Mouse (Mus musculus) embryonic facial prominence, embryonic 11.5 days (tissue): Measurements from ENCODE around the gene Rpl7l1. TPM values are rescaled to one million over a fixed set of nuclear protein-coding genes. Genes with fewer than 3 reads are reported as not detected.

Experiments used
- polyA plus RNA-seq: library from polyadenylated mRNA; unstranded; fragments of >200 nt; fragmentation: Nextera tagmentation; extraction: Ambion mirVana; gene quantifications from 2 replicates; pipeline ENCODE4 v1.2.1, GENCODE M21; 2014

Gene Rpl7l1
- polyA plus RNA-seq, 1 experiment from 2014 or later = 207 TPM

Other genes starting within 250 kb of the Rpl7l1 start
- 3.5 and 3.7 TPM in 2 replicates for gene Cul9, start 236.3 kb downstream of the Rpl7l1 start, polyA plus RNA-seq
- 6.4 and 11.1 TPM in 2 replicates for gene Srf, start 226.5 kb downstream of the Rpl7l1 start, polyA plus RNA-seq
- 25.7 and 34.5 TPM in 2 replicates for gene Ptk7, start 153.2 kb downstream of the Rpl7l1 start, polyA plus RNA-seq
- gene Klc4, start 136.7 kb downstream of the Rpl7l1 start, polyA plus RNA-seq = 17.7 and 22.5 TPM in 2 replicates
- gene Mrpl2, start 136.4 kb downstream of the Rpl7l1 start, polyA plus RNA-seq = 114 and 117 TPM in 2 replicates
- gene Cul7, start 132.3 kb downstream of the Rpl7l1 start, polyA plus RNA-seq = 27.9 and 28.1 TPM in 2 replicates
- 54.0 and 61.6 TPM in 2 replicates for gene Rrp36, start 108.3 kb downstream of the Rpl7l1 start, polyA plus RNA-seq
- 165 and 186 TPM in 2 replicates for gene Mea1, start 103.9 kb downstream of the Rpl7l1 start, polyA plus RNA-seq
- gene Klhdc3, start 101.8 kb downstream of the Rpl7l1 start, polyA plus RNA-seq = 117 and 121 TPM in 2 replicates
- 111 and 115 TPM in 2 replicates for gene Ppp2r5d, start 77.6 kb downstream of the Rpl7l1 start, polyA plus RNA-seq
- 13.9 and 17.4 TPM in 2 replicates for gene Pex6, start 71.2 kb downstream of the Rpl7l1 start, polyA plus RNA-seq
- gene Gnmt, start 53.5 kb downstream of the Rpl7l1 start, polyA plus RNA-seq = 0.35 and 0.62 TPM in 2 replicates
- 52.2 and 55.1 TPM in 2 replicates for gene Cnpy3, start 30.5 kb downstream of the Rpl7l1 start, polyA plus RNA-seq
- 0.32 and 0.49 TPM in 2 replicates for gene Ptcra, start 19.0 kb downstream of the Rpl7l1 start, polyA plus RNA-seq
- 54.1 and 56.0 TPM in 2 replicates for gene 2310039H08Rik, start 10.0 kb downstream of the Rpl7l1 start, polyA plus RNA-seq
- gene Bicral, start 75.8 kb upstream of the Rpl7l1 start, polyA plus RNA-seq = 4.7 TPM in 2 replicates
- gene Tbcc, start 108.0 kb upstream of the Rpl7l1 start, polyA plus RNA-seq = 73.7 and 78.8 TPM in 2 replicates
- not detected in 2 replicates for gene Prph2, start 127.8 kb upstream of the Rpl7l1 start, polyA plus RNA-seq
- 15.0 and 16.1 TPM in 2 replicates for gene Ubr2, start 227.9 kb upstream of the Rpl7l1 start, polyA plus RNA-seq